Mouse (Mus musculus) myocyte (in vitro differentiated cells): ENCODE results near the gene Ticam1.

Experiments
- MYOD1 ChIP-seq, 3 experiments: IDR thresholded peaks; one replicate each; pipeline ENCODE4 v1.6.1; 2011; ENCODE audit warnings: control low read depth in 2 of 3, low read depth in 2 of 3, mild to moderate bottlenecking in 2 of 3, moderate library complexity in 1 of 3; ENCODE audit not compliant: insufficient read length in 2 of 3, control insufficient read depth in 1 of 3
- POLR2A ChIP-seq: IDR thresholded peaks from one replicate; pipeline ENCODE4 v1.6.1; 2011; ENCODE audit warnings: low read depth, mild to moderate bottlenecking, control low read depth, moderate library complexity; ENCODE audit not compliant: insufficient read length
- TCF12 ChIP-seq: IDR thresholded peaks from one replicate; pipeline ENCODE4 v1.6.1; 2011; ENCODE audit warnings: mild to moderate bottlenecking, control low read depth; ENCODE audit not compliant: poor library complexity, insufficient read depth, severe bottlenecking

DNA sequence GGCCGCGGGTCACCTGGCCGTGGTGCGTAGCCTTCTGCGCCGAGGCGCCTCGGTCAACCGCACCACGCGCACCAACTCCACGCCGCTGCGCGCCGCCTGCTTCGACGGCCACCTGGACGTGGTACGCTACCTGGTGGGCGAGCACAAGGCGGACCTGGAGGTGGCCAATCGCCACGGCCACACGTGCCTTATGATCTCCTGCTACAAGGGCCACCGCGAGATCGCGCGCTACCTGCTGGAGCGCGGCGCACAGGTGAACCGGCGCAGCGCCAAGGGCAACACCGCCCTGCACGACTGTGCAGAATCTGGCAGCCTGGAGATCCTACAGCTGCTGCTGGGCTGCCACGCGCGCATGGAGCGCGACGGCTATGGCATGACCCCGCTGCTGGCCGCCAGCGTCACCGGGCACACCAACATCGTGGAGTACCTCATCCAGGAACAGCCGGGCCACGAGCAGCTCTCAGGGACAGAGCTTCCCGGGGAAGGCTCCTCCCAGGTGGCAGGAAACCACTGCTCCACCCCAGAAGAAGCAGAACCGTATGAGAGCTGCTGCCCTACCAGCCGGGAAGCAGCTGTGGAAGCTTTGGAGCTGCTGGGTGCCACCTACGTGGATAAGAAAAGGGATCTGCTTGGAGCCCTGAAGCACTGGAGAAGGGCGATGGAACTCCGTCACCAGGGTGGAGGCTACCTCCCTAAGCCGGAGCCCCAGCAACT lies 19.2 kb downstream of the Ticam1 start:
- TF ChIP-seq POLR2A, result peak; percentile 4
- no peak for TF ChIP-seq TCF12
- peak in 1 of 3 experiments; percentile 7 for TF ChIP-seq MYOD1 (IDR thresholded peaks at IDR 0.05; ENCODE audit: control insufficient read depth in 1 of 3, insufficient read length in 2 of 3, low read depth in 2 of 3)
